Comparison of ENCODE assay signal across 10 mouse cellular contexts in the genomic region with DNA sequence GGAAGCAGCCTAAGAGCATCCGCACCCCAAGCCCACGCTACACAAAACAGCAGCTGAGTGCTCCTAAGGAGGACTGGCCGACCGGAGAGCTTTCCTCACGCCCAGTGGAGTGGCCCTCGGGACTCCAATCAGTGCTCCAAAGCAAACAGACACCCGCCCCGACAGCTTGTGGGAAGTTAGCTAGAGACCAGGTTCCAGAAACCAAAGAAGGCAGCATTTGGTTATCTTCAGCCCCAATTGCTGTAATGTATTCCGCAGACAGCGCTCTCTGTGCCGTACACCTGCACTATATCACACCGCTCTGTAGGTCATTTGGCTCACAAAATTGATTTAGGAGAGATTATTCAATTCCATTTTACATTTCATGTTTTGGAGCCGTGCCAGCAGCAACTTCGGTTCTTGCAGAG. TPM values are rescaled to one million over a fixed set of nuclear protein-coding genes. Genes with fewer than 3 reads are reported as not detected.
DNase-seq lines count a peak whose midpoint lies in the region; TF ChIP-seq lines count a peak whose summit lies in the region.
"Had no signal": no experiment of that assay in that cellular context is flagged by ENCODE, and none has a peak within 500 bp of the region (broad histone marks: within the 10 kb centered on the region; RNA-seq: fewer than 3 reads in every experiment).

No protein-coding gene starts in this region.

- no peak for TF ChIP-seq CTCF in MEL (IDR thresholded peaks at IDR 0.05 in 2 of 3, conservative IDR thresholded peaks at IDR 0.05 in 1 of 3; ENCODE audit: control insufficient read depth in 1 of 3, insufficient read depth in 1 of 3, low read depth in 2 of 3, low read length in 3 of 3, poor library complexity in 1 of 3, severe bottlenecking in 1 of 3)
- TF ChIP-seq CTCF in brain, embryonic 14.5 days (IDR thresholded peaks at IDR 0.05; ENCODE audit: borderline replicate concordance, extremely low read depth, insufficient read depth, insufficient read length), result no peak

- H3K4me3 ChIP-seq in MEL (ENCODE audit: control insufficient read depth in 1 of 2, insufficient read depth in 1 of 2, low read depth in 2 of 2, low read length in 2 of 2), result peak overlapping the region; percentile 52

- peaks cover 8 to 36% of the 10 kb centered on the region in 2 experiments for H3K4me1 ChIP-seq in MEL (ENCODE audit: control insufficient read depth in 1 of 2, insufficient read depth in 2 of 2, low read length in 2 of 2)

- TF ChIP-seq RAD21 in MEL (IDR thresholded peaks at IDR 0.05; ENCODE audit: low read depth, low read length), result no peak

- peaks cover 0 to 28% of the 10 kb centered on the region in 2 experiments; a peak in 2 of 4 replicates for H3K36me3 ChIP-seq in MEL (ENCODE audit: control insufficient read depth in 1 of 2, insufficient read depth in 2 of 2, low read length in 2 of 2)

- peak; percentile 79 for DNase-seq in MEL (ENCODE audit: low read depth, low spot score)
- DNase-seq in brain, embryonic 14.5 days (ENCODE audit: low read depth), result peak; percentile 11
- DNase-seq in heart, postnatal 4 days, result peak; percentile 26
- peak; percentile 35 to 65 for DNase-seq in lung, adult 18-20 months
- DNase-seq in right cerebral cortex, postnatal 36 days (ENCODE audit: low spot score in 2 of 2), result no peak
- DNase-seq in Muller cell, postnatal 12 days (ENCODE audit: inconsistent ontology term), result no peak
- no peak for DNase-seq in layer of hippocampus, adult 18-20 months (ENCODE audit: low spot score in 2 of 2)
- DNase-seq in layer of hippocampus, postnatal 36 days, result no peak
- DNase-seq: thymus, adult 18-20 months had no signal

- H3K9me3 ChIP-seq in MEL (replicated peaks; ENCODE audit: insufficient read depth, low read length), result no peaks in the 10 kb centered on the region
- H3K9me3 ChIP-seq: megakaryocyte, embryonic 14.5 days had no signal

- H3K27me3 ChIP-seq in MEL (ENCODE audit: control insufficient read depth in 1 of 2, insufficient read depth in 2 of 2, low read length in 2 of 2), result no peaks in the 10 kb centered on the region
- H3K27me3 ChIP-seq: megakaryocyte, embryonic 14.5 days had no signal

- TF ChIP-seq EP300 in MEL (IDR thresholded peaks at IDR 0.05; ENCODE audit: low read depth in 1 of 2, low read length in 2 of 2), result no peak; a peak in 1 of 4 replicates

- H3K27ac ChIP-seq in MEL (ENCODE audit: control insufficient read depth, low read depth, low read length), result peak overlapping the region; percentile 92

- peak overlapping the region; percentile 47 for H3K9ac ChIP-seq in MEL (ENCODE audit: control insufficient read depth, low read depth, low read length, poor library complexity, severe bottlenecking)

- no peak for TF ChIP-seq POLR2A in MEL (IDR thresholded peaks at IDR 0.05; ENCODE audit: control insufficient read depth in 1 of 2, insufficient read depth in 1 of 2, low read depth in 1 of 2, low read length in 2 of 2, poor library complexity in 1 of 2)
- no peak for TF ChIP-seq POLR2A in brain, embryonic 14.5 days (IDR thresholded peaks at IDR 0.05; ENCODE audit: borderline replicate concordance, extremely low read depth, insufficient read depth, insufficient read length, poor library complexity, severe bottlenecking)

- no peaks in the 10 kb centered on the region for H3K79me2 ChIP-seq in MEL (ENCODE audit: control insufficient read depth, insufficient read depth, low read length, poor library complexity)

TF ChIP-seq in MEL, 35 proteins besides CTCF, POLR2A, EP300 and RAD21:
- no peak for TF ChIP-seq E2F4 (IDR thresholded peaks at IDR 0.05; ENCODE audit: borderline replicate concordance, low read depth, low read length)
- TF ChIP-seq NELFE (IDR thresholded peaks at IDR 0.05; ENCODE audit: low read depth, low read length), result no peak
- peak; percentile 17; the same call in 1 of the 2 replicates for TF ChIP-seq MXI1 (IDR thresholded peaks at IDR 0.05; ENCODE audit: low read depth, low read length)
- TF ChIP-seq USF1 (IDR thresholded peaks at IDR 0.05; ENCODE audit: low read depth, low read length), result no peak
- TF ChIP-seq SIN3A (IDR thresholded peaks at IDR 0.05; ENCODE audit: low read length), result no peak
- 0 out of 2 replicates have a peak, but pooled peaks have one; percentile 65 for TF ChIP-seq CHD1 (IDR thresholded peaks at IDR 0.05; ENCODE audit: low read depth, low read length)
- peak; percentile 50; the same call in 1 of the 2 replicates for TF ChIP-seq TCF12 (IDR thresholded peaks at IDR 0.05; ENCODE audit: low read depth, low read length)
- TF ChIP-seq GATA1 (IDR thresholded peaks at IDR 0.05; ENCODE audit: low read depth, low read length), result peak; percentile 31; the same call in 1 of the 2 replicates
- TF ChIP-seq MAX (IDR thresholded peaks at IDR 0.05; ENCODE audit: low read length), result peak; percentile 39; the same call in 1 of the 2 replicates

RNA-seq across cellular contexts. Expression of a gene that starts 55.7 kb away (rescaled TPM):
- 1.1 and 1.2 TPM in 2 replicates for total RNA-seq in MEL (2012; rRNA removed)
- polyA plus RNA-seq in MEL (2012; ENCODE audit: insufficient read depth in 1 of 2, insufficient read length in 2 of 2, low read depth in 1 of 2, low replicate concordance in 2 of 2, missing spikeins in 1 of 2), result 1 to 10 TPM in 1 of 2 experiments, not detected in 1; 3.3 TPM
- polyA plus RNA-seq in brain, embryonic 14.5 days (2012; rRNA removed), result 24.4 and 39.0 TPM in 2 replicates
- 10 to 100 TPM; 10.0 to 11.3 TPM for total RNA-seq in heart, postnatal 4 days (2021)
- total RNA-seq in layer of hippocampus, adult 18-20 months (2021), result 10 to 100 TPM; 64.6 to 66.0 TPM
- 10 to 100 TPM; 63.0 to 67.1 TPM for total RNA-seq in layer of hippocampus, postnatal 36 days (2021)

Comparison
In these comparisons a context has a peak if more than half of its experiments do, and no peak if none do; other contexts are left out.
1. DNase-seq: peak in MEL (single experiment), brain, embryonic 14.5 days (single experiment), heart, postnatal 4 days (single experiment) and lung, adult 18-20 months (2 of 2); none in right cerebral cortex, postnatal 36 days (0 of 2), Muller cell, postnatal 12 days (single experiment), layer of hippocampus, adult 18-20 months (0 of 2) and layer of hippocampus, postnatal 36 days (0 of 2).
2. RNA of a gene that starts 55.7 kb away (total RNA-seq): 63.0 to 67.1 TPM in layer of hippocampus, postnatal 36 days and 64.6 to 66.0 TPM in layer of hippocampus, adult 18-20 months; 10.0 to 11.3 TPM in heart, postnatal 4 days and 1.1 to 1.2 TPM in MEL; every median in the first group is over 4 times any median in the second.